Mouse (Mus musculus) limb, embryonic 14.5 days (tissue): ENCODE data around the gene Zfyve9. TPM values are rescaled to one million over a fixed set of nuclear protein-coding genes. Genes with fewer than 3 reads are reported as not detected.

Experiments used
- ATAC-seq: fragments of 200-750 bp; cut with Nextera tagmentation; 2 replicates; pipeline ENCODE4 v1.8.0; 2017; ENCODE audit warnings: low read depth, moderate number of reproducible peaks, moderate TSS enrichment; ENCODE audit not compliant: low FRiP score
- DNase-seq: peaks from one replicate; pipeline ENCODE4 v3.0.0-alpha.2; 2015; ENCODE audit warnings: low spot score
- H3K27ac ChIP-seq: fragments of 300-500 bp; sonication (generic); replicated peaks from 2 replicates; pipeline ENCODE4 v1.5.1; 2014; ENCODE audit warnings: low read depth, mild to moderate bottlenecking, low read length, moderate library complexity, mixed read lengths
- H3K27me3 ChIP-seq: fragments of 300-500 bp; sonication (generic); 2 replicates; pipeline ENCODE4 v1.6.1; 2014; ENCODE audit warnings: low read length, mixed read lengths; ENCODE audit not compliant: control insufficient read depth, insufficient read depth
- H3K36me3 ChIP-seq: fragments of 300-500 bp; sonication (generic); 2 replicates; pipeline ENCODE4 v1.6.1; 2014; ENCODE audit warnings: mild to moderate bottlenecking, low read length, moderate library complexity, mixed read lengths; ENCODE audit not compliant: control insufficient read depth, insufficient read depth
- H3K4me1 ChIP-seq: fragments of 300-500 bp; sonication (generic); 2 replicates; pipeline ENCODE4 v1.6.1; 2014; ENCODE audit warnings: antibody characterized with exemption, low read length, mixed read lengths; ENCODE audit not compliant: control insufficient read depth, insufficient read depth
- H3K4me2 ChIP-seq: fragments of 300-500 bp; sonication (generic); replicated peaks from 2 replicates; pipeline ENCODE4 v1.6.1; 2014; ENCODE audit warnings: low read depth, mild to moderate bottlenecking, low read length, moderate library complexity; ENCODE audit not compliant: severe bottlenecking
- H3K4me3 ChIP-seq: fragments of 300-500 bp; sonication (generic); replicated peaks from 2 replicates; pipeline ENCODE4 v1.5.1; 2014; ENCODE audit warnings: low read length
- H3K9ac ChIP-seq: fragments of 300-500 bp; sonication (generic); 2 replicates; pipeline ENCODE4 v1.6.1; 2014; ENCODE audit warnings: mild to moderate bottlenecking, low read depth, low read length, moderate library complexity; ENCODE audit not compliant: severe bottlenecking
- H3K9me3 ChIP-seq: fragments of 300-500 bp; sonication (generic); 2 replicates; pipeline ENCODE4 v1.6.1; 2016; ENCODE audit warnings: low read length; ENCODE audit not compliant: control insufficient read depth
- POLR2A ChIP-seq: fragments of 200-500 bp; IDR thresholded peaks from 2 replicates; pipeline ENCODE4 v1.8.0; 2012; ENCODE audit warnings: inconsistent platforms, mild to moderate bottlenecking, moderate library complexity, borderline replicate concordance; ENCODE audit not compliant: insufficient read depth, insufficient read length; ENCODE audit errors: extremely low read depth
- WGBS: fragments of 180-500 bp; shearing (Covaris S2); extraction: QIAGEN DNeasy Blood & Tissue Kit; methylation state at CpG from one replicate; pipeline ENCODE4 v1.1.7; 2014; 5-methylcytosine and 5-hydroxymethylcytosine counted together
- polyA plus RNA-seq, 2 experiments: library from polyadenylated mRNA; depleted of rRNA in 1 of 2; stranded (reverse) in 1 of 2; unstranded in 1 of 2; fragments of >200 nt; fragmentation: Nextera tagmentation in 1 of 2; extraction: Ambion mirVana in 1 of 2; gene quantifications; 2 replicates each; pipeline versions ENCODE4 v1.2.1 to v1.2.3; 2012 to 2014

Zfyve9 gene
- polyA plus RNA-seq, 2 experiments: 5.8 to 9.6 TPM

DNA sequence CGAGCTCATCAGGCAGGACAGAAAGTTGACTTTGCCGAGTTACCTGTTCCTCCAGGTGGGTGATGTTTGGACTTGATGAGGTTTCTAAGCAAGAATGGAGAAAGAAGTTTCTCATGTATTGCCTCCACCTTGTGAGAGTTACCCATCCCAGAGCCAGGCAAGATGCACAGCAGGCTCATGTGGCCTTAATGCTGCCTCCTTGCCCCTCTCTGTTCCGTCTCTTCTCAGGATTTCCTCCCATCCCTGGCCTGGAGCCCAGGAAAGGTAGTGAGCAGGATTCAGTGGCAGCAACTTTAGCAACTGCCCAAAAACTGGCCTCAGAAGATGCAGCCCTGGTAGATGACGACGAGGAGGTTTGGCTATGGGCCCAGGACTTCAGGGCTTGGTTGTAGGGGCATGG, 153.5 kb downstream of the Zfyve9 start:
- H3K36me3 ChIP-seq: peaks cover 81% of the 10 kb centered on the region
- no peak for TF ChIP-seq POLR2A

DNA sequence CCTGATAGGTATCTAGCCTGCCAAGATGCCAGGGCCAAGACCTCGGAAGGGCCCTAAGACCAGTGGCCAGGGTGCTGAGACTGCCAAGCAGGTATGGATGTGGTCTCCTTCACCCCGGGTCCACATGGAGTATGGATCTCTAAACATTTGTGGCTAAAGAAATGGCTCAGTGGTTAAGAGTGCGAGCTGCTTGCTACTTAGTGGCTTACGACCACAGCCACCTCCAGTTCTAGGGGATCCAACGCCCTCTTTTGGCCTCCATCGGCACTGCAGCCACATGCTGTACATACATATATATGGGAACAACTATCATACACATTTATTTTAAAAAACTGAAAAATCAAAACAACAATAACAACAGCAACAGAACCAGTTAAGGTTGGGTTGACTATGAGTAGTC, 159.1 kb downstream of the Zfyve9 start:
- H3K4me2 ChIP-seq: no peak overlapping the region
- H3K4me3 ChIP-seq: no peak overlapping the region
- TF ChIP-seq POLR2A: no peak
- H3K9me3 ChIP-seq: no peaks in the 10 kb centered on the region
- H3K27ac ChIP-seq: no peak overlapping the region
- H3K9ac ChIP-seq: no peak overlapping the region
- no peaks in the 10 kb centered on the region for H3K27me3 ChIP-seq
- H3K4me1 ChIP-seq: peaks cover 12% of the 10 kb centered on the region
- ATAC-seq (no peak), DNase-seq (no peak)
- H3K36me3 ChIP-seq: peaks cover 27% of the 10 kb centered on the region
- WGBS: 95% methylated on average over 6 of the region's 6 CpGs

More for the DNA sequence above, 153.5 kb downstream of the Zfyve9 start:
- Histone ChIP-seq H3K9ac (no peak overlapping the region), H3K4me1 (no peaks in the 10 kb centered on the region), H3K9me3 (no peaks in the 10 kb centered on the region), H3K4me3 (no peak overlapping the region), H3K4me2 (no peak overlapping the region), H3K27me3 (no peaks in the 10 kb centered on the region), H3K27ac (no peak overlapping the region)
- ATAC-seq (no peak), DNase-seq (no peak)
- WGBS: 85% methylated on average over 5 of the region's 5 CpGs

DNA sequence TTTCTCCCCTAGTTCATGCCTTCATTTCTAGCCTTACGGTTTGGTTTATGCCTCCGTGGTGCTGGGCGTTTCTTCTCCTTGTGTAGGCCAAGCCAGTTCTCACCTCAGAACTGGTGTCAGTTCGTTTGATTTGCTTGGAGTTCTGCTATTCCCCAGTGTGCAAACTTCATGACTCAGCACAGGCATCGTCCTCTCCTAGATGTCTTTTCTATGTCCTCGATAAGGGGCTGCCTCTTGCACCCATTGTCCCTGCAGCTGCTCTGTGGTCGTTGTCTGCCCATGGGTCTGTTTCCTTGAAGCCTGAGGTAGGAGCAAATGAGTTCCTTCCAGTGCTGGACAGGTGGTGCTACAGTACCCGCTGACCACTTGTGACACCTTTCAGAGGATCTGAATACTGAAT, 160.1 kb downstream of the Zfyve9 start:
- H3K27ac ChIP-seq: peak overlapping the region; percentile 92
- H3K27me3 ChIP-seq: no peaks in the 10 kb centered on the region
- DNase-seq: no peak
- no peak for TF ChIP-seq POLR2A
- H3K36me3 ChIP-seq: peaks cover 20% of the 10 kb centered on the region
- H3K4me3 ChIP-seq: peak overlapping the region; percentile 74
- H3K9ac ChIP-seq: peak overlapping the region; percentile 87
- H3K9me3 ChIP-seq: no peaks in the 10 kb centered on the region
- H3K4me2 ChIP-seq: peak overlapping the region; percentile 83
- 16% methylated on average over 8 of the region's 8 CpGs for WGBS
- H3K4me1 ChIP-seq: peaks cover 12% of the 10 kb centered on the region
- ATAC-seq: no peak

- H3K27me3 ChIP-seq: no peaks in the 10 kb centered on the region
- peak; percentile 81; the same call in 1 of the 2 replicates for TF ChIP-seq POLR2A
Observed at GRCm38 (mm10) chr4:108619587-108620341, 160.8 kb downstream of the Zfyve9 start, which contains the start of gene Cc2d1b. Gene Cc2d1b (plus strand): TSS chr4:108619940.

GRCm38 (mm10) chr4:108619165-108619564, 161.4 kb downstream of the Zfyve9 start:
- no peak for TF ChIP-seq POLR2A
- H3K4me3 ChIP-seq: peak overlapping the region; percentile 74
- peak; percentile 31 for DNase-seq
- peak overlapping the region; percentile 92 for H3K27ac ChIP-seq
- H3K9ac ChIP-seq: peak overlapping the region; percentile 87
- H3K4me1 ChIP-seq: peaks cover 12% of the 10 kb centered on the region
- peak; percentile 16 for ATAC-seq
- 0% methylated on average over 10 of the region's 10 CpGs for WGBS
- H3K9me3 ChIP-seq: no peaks in the 10 kb centered on the region
- no peaks in the 10 kb centered on the region for H3K27me3 ChIP-seq
- H3K36me3 ChIP-seq: peaks cover 6% of the 10 kb centered on the region
- peak overlapping the region; percentile 83 for H3K4me2 ChIP-seq

More at GRCm38 (mm10) chr4:108619587-108620341, 160.8 kb downstream of the Zfyve9 start, which contains the start of gene Cc2d1b:
- WGBS: under 1% methylated on average over 50 of the region's 86 CpGs
- H3K4me1 ChIP-seq: peaks cover 12% of the 10 kb centered on the region
- H3K36me3 ChIP-seq: peaks cover 12% of the 10 kb centered on the region
- H3K4me3 ChIP-seq: peak within 1 kb of the TSS; percentile 74
- ATAC-seq: peak; percentile 95
- peak; percentile 89 for DNase-seq
- H3K9me3 ChIP-seq: no peaks in the 10 kb centered on the region
- H3K4me2 ChIP-seq: peak within 1 kb of the TSS; percentile 83
- H3K27ac ChIP-seq: peak within 1 kb of the TSS; percentile 92
- H3K9ac ChIP-seq: peak within 1 kb of the TSS; percentile 87
